Mouse (Mus musculus): ENCODE results near the gene Actn3. TPM values are rescaled to one million over a fixed set of nuclear protein-coding genes. Genes with fewer than 3 reads are reported as not detected.
"Not testable (repeated sequence)": the region's sequence is repeated elsewhere in the genome, so short reads cannot be mapped to it uniquely, and the experiment has no call there.

Gene Actn3
- polyA plus RNA-seq, 1 experiment from 2014 or later: 2.0 TPM

DNA sequence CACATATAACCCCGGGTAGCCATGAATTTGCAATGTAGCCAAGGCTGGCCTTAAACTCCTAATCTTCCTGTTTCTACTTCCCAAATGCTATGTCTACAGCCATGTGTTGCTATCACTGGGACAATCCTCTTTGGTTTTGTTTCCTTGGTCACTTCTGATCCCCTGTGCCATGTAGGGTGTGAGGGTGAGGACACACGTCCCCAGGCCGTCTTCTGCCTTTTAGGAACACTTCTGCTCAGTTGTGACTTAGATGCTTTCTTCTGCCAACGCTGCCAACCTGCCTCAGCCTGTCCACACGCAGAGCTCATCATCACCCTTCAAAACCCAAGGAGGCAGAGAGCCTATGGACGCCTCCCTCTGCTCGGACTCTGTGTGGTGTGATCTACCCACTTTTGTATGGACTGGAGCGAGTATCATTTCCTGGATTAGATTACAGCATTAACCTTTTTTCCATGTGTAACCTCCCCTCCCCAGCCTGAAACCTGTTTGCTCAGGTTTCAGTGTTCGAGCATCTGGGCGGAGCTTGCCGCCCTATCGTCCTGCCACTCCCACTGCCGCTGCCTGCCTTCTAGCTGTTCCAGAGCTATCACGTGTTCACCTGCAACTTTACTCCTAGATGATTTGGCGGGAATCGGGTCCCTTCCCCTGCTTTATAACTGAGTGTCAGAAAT is 49.1 kb downstream of the Actn3 start:
- Histone ChIP-seq H3K27me3 (ENCODE audit: poor library complexity, severe bottlenecking) (no peaks in the 10 kb centered on the region), H3K36me3 (replicated peaks) (peaks cover 40% of the 10 kb centered on the region)

DNA sequence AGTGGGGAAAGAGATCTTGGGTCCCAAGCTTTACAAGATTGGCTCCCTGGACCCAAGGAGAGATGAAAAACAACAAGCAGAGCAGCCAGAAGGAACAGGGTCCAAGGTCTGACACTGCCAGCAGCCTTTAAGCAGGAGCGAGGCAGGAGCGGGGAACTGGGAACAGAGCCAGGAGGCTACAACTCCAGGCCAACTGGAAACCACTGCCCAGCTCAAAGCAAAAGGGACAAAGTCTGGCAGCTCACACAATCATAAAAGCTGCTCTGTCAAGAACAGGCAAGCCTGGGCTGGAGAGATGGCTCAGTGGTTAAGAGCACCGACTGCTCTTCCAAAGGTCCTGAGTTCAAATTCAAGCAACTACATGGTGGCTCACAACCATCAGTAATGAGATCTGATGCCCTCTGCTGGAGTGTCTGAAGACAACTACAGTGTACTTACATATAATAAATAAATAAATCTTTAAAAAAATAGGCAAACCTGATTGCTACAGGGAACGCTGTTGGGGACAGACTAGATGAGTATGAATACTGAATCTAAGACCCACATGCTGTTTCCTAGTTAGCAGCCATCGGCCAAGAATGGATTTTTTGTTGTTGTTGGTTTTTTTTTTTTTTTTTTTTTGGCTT is 56.9 kb downstream of the Actn3 start:
- 91% methylated on average over 5 of the region's 5 CpGs for WGBS
- Histone ChIP-seq H3K4me3 (no peak overlapping the region), H3K4me1 (no peaks in the 10 kb centered on the region), H3K36me3 (replicated peaks) (peaks cover 16% of the 10 kb centered on the region), H3K27me3 (ENCODE audit: poor library complexity, severe bottlenecking) (no peaks in the 10 kb centered on the region; the same call in 1 of the 2 replicates), H3K27ac (no peak overlapping the region), H3K9me3 (peaks cover under 1% of the 10 kb centered on the region; the same call in 1 of the 2 replicates)
- DNase-seq (ENCODE audit: extremely low spot score, low spot score): no peak

More for the DNA sequence above, 49.1 kb downstream of the Actn3 start:
- DNase-seq (ENCODE audit: extremely low spot score, low spot score): no peak
- Histone ChIP-seq H3K27ac (no peak overlapping the region), H3K4me1 (peaks cover 8% of the 10 kb centered on the region), H3K4me3 (no peak overlapping the region), H3K9me3 (no peaks in the 10 kb centered on the region)
- WGBS: 58% methylated on average over 16 of the region's 16 CpGs

DNA sequence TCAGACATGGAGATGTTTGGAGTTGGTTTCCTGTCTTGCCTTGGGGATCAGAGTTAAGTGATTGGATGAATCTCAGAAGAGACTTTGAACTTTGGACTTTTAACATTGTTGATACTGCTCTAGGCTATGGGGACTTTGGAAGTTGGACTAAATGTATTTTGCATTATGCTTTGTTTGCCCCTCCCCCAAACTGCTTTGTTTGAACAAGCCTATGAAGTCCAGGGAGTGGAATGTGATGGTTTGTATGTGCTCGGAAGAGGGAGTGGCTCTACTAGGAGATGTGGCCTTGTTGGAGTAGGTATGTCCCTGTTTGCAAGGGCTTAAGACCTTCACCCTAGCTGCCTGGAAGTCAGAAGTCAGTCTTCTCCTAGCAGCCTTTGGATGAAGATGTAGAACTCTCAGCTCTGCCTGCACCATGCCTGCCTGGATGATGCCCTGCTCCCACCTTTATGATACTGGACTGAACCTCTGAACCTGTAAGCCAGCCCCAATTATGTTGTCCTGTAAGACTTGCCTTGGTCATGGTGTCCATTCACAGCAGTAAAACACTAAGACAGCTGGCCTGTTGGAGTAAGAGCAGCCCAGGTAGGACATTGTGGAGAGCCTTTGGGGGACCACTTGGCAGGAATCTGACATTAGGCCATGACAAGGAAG is 60.4 kb downstream of the Actn3 start:
- Histone ChIP-seq H3K9me3 (peaks cover 6% of the 10 kb centered on the region; the same call in 1 of the 2 replicates), H3K27ac (no peak overlapping the region), H3K36me3 (replicated peaks) (no peaks in the 10 kb centered on the region), H3K4me1 (0 out of 2 replicates have a peak, but pooled peaks cover 1% of the 10 kb centered on the region), H3K4me3 (no peak overlapping the region), H3K27me3 (ENCODE audit: poor library complexity, severe bottlenecking) (no peaks in the 10 kb centered on the region; the same call in 1 of the 2 replicates)
- no peak for DNase-seq (ENCODE audit: extremely low spot score, low spot score)
- 86% methylated on average over 1 of the region's 1 CpGs for WGBS

DNA sequence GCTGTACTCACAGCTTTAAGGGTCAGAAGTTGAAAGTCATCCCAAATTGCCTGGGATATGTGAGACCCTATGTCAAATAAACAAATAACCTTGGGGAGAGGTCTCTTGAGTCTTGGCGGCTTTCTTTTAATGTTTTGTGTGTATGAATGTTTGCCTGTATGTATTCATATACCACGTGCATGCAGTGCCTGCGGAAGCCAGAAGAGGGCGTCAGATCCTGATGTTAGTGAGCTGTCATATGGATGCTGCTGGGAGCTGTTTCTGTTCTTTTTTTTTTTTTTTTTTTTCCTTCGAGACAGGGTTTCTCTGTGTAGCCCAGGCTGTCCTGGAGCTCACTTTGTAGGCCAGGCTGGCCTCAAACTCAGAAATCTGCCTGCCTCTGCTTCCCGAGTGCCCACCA is 64.7 kb downstream of the Actn3 start:
- Histone ChIP-seq H3K27ac (no peak overlapping the region), H3K9me3 (peaks cover 6% of the 10 kb centered on the region; the same call in 1 of the 2 replicates), H3K4me3 (no peak overlapping the region), H3K27me3 (ENCODE audit: poor library complexity, severe bottlenecking) (no peaks in the 10 kb centered on the region; the same call in 1 of the 2 replicates), H3K4me1 (peaks cover 26% of the 10 kb centered on the region), H3K36me3 (replicated peaks) (peaks cover 1% of the 10 kb centered on the region; the same call in 1 of the 2 replicates)
- 75% methylated on average over 6 of the region's 6 CpGs for WGBS
- no peak for DNase-seq (ENCODE audit: extremely low spot score, low spot score)

DNA sequence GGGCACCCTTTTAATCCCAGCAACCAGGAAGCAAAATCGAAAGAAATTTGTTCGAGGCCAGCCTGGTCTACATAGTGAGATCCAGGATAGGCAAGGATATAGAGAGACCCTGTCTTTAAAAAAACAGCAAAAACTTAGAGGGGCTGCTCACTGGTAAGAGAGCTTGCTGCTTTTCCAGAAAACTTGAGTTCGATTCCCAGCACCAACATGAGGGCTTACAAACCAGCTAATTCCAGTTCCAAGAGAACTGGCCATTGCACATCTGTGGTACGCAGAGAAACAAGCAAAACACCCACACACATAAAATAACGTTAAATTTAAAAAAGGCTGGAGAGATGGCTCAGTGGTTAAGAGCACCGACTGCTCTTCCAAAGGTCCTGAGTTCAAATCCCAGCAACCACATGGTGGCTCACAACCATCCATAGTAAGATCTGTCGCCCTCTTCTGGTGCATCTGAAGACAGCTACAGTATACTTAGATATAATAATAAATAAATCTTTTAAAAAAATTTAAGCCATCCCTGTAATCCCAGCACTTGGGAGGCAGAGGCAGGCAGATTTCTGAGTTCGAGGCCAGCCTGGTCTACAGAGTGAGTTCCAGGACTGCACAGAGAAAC is 65.3 kb downstream of the Actn3 start:
- H3K4me3 ChIP-seq: peak overlapping the region; percentile 76
- not testable (repeated sequence) for H3K9me3 ChIP-seq; H3K27me3 ChIP-seq (ENCODE audit: poor library complexity, severe bottlenecking); DNase-seq (ENCODE audit: extremely low spot score, low spot score); H3K36me3 ChIP-seq (replicated peaks)
- H3K27ac ChIP-seq: peak overlapping the region; percentile 95
- WGBS: 76% methylated on average over 8 of the region's 8 CpGs
- peaks cover 27% of the 10 kb centered on the region for H3K4me1 ChIP-seq

DNA sequence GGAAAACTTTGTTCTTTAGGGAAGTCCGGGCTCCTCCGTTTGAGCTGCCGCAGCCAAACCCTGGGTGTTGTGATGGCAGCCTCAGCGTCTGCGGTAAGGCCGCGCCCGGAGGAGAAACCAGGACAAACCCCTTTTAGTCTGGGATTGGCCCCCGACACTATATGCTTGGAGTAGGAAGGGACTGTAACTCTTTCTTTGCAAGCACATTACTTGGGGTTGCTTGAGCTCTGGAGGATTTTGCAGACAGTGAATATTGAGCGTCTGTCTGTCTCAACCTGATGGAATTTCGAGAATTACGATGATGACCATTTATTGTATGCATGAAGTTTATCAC is 65.8 kb downstream of the Actn3 start:
- 7% methylated on average over 12 of the region's 12 CpGs for WGBS
- no peaks in the 10 kb centered on the region for H3K27me3 ChIP-seq (ENCODE audit: poor library complexity, severe bottlenecking)
- H3K9me3 ChIP-seq: peaks cover 6% of the 10 kb centered on the region; the same call in 1 of the 2 replicates
- H3K4me3 ChIP-seq: peak overlapping the region; percentile 76
- DNase-seq (ENCODE audit: extremely low spot score, low spot score): no peak
- H3K36me3 ChIP-seq (replicated peaks): peaks cover 12% of the 10 kb centered on the region
- peak overlapping the region; percentile 95 for H3K27ac ChIP-seq
- H3K4me1 ChIP-seq: peaks cover 27% of the 10 kb centered on the region

Other genes with a start within 250 kb of the Actn3 start
- 2.2 and 3.0 TPM in 2 replicates for gene Gm960, start 179.2 kb downstream of the Actn3 start, polyA plus RNA-seq (2016; fragmentation: Nextera tagmentation; extraction: Ambion mirVana)
- 6.6 and 8.3 TPM in 2 replicates for gene Sptbn2, start 166.7 kb downstream of the Actn3 start, polyA plus RNA-seq (2016; fragmentation: Nextera tagmentation; extraction: Ambion mirVana)
- 104 and 106 TPM in 2 replicates for gene Rbm4b, start 121.4 kb downstream of the Actn3 start, polyA plus RNA-seq (2016; fragmentation: Nextera tagmentation; extraction: Ambion mirVana)
- gene Rbm4, start 84.0 kb downstream of the Actn3 start, polyA plus RNA-seq (2016; fragmentation: Nextera tagmentation; extraction: Ambion mirVana): 94.2 and 96.7 TPM in 2 replicates
- gene Gm21992, start 66.3 kb downstream of the Actn3 start, polyA plus RNA-seq (2016; fragmentation: Nextera tagmentation; extraction: Ambion mirVana): 34.4 and 35.7 TPM in 2 replicates
- gene Rbm14, start 66.3 kb downstream of the Actn3 start, polyA plus RNA-seq (2016; fragmentation: Nextera tagmentation; extraction: Ambion mirVana): 137 and 140 TPM in 2 replicates
- 40.5 and 47.2 TPM in 2 replicates for gene Ccs, start 38.6 kb downstream of the Actn3 start, polyA plus RNA-seq (2016; fragmentation: Nextera tagmentation; extraction: Ambion mirVana)
- gene Ccdc87, start 38.5 kb downstream of the Actn3 start, polyA plus RNA-seq (2016; fragmentation: Nextera tagmentation; extraction: Ambion mirVana): 0.18 TPM in 1 of 2 replicates, not detected in the other
- 21.4 and 25.5 TPM in 2 replicates for gene Ctsf, start 22.8 kb downstream of the Actn3 start, polyA plus RNA-seq (2016; fragmentation: Nextera tagmentation; extraction: Ambion mirVana)
- 11.5 and 13.2 TPM in 2 replicates for gene Zdhhc24, start 759 bp upstream of the Actn3 start, polyA plus RNA-seq (2016; fragmentation: Nextera tagmentation; extraction: Ambion mirVana)
- 8.7 and 9.8 TPM in 2 replicates for gene Bbs1, start 28.7 kb upstream of the Actn3 start, polyA plus RNA-seq (2016; fragmentation: Nextera tagmentation; extraction: Ambion mirVana)
- gene Dpp3, start 50.4 kb upstream of the Actn3 start, polyA plus RNA-seq (2016; fragmentation: Nextera tagmentation; extraction: Ambion mirVana): 193 and 199 TPM in 2 replicates
- 1.4 and 1.7 TPM in 2 replicates for gene Peli3, start 65.2 kb upstream of the Actn3 start, polyA plus RNA-seq (2016; fragmentation: Nextera tagmentation; extraction: Ambion mirVana)
- 153 and 161 TPM in 2 replicates for gene Mrpl11, start 84.2 kb upstream of the Actn3 start, polyA plus RNA-seq (2016; fragmentation: Nextera tagmentation; extraction: Ambion mirVana)
- gene Npas4, start 112.4 kb upstream of the Actn3 start, polyA plus RNA-seq (2016; fragmentation: Nextera tagmentation; extraction: Ambion mirVana): not detected in 2 replicates
- 9.3 and 10.1 TPM in 2 replicates for gene Slc29a2, start 146.0 kb upstream of the Actn3 start, polyA plus RNA-seq (2016; fragmentation: Nextera tagmentation; extraction: Ambion mirVana)
- gene B4gat1, start 160.9 kb upstream of the Actn3 start, polyA plus RNA-seq (2016; fragmentation: Nextera tagmentation; extraction: Ambion mirVana): 36.2 and 38.4 TPM in 2 replicates
- gene AC124502.3, start 161.0 kb upstream of the Actn3 start, polyA plus RNA-seq (2016; fragmentation: Nextera tagmentation; extraction: Ambion mirVana): 2.8 and 3.6 TPM in 2 replicates
- 83.0 and 84.2 TPM in 2 replicates for gene Brms1, start 163.4 kb upstream of the Actn3 start, polyA plus RNA-seq (2016; fragmentation: Nextera tagmentation; extraction: Ambion mirVana)
- 2.7 and 3.7 TPM in 2 replicates for gene Rin1, start 172.6 kb upstream of the Actn3 start, polyA plus RNA-seq (2016; fragmentation: Nextera tagmentation; extraction: Ambion mirVana)
- 15.9 and 17.6 TPM in 2 replicates for gene Cd248, start 190.2 kb upstream of the Actn3 start, polyA plus RNA-seq (2016; fragmentation: Nextera tagmentation; extraction: Ambion mirVana)
- gene Tmem151a, start 207.6 kb upstream of the Actn3 start, polyA plus RNA-seq (2016; fragmentation: Nextera tagmentation; extraction: Ambion mirVana): 0.47 and 1.7 TPM in 2 replicates
- 67.1 and 74.2 TPM in 2 replicates for gene Yif1a, start 210.6 kb upstream of the Actn3 start, polyA plus RNA-seq (2016; fragmentation: Nextera tagmentation; extraction: Ambion mirVana)
- gene Cnih2, start 220.6 kb upstream of the Actn3 start, polyA plus RNA-seq (2016; fragmentation: Nextera tagmentation; extraction: Ambion mirVana): 33.2 and 34.2 TPM in 2 replicates
- 253 and 255 TPM in 2 replicates for gene Rab1b, start 229.2 kb upstream of the Actn3 start, polyA plus RNA-seq (2016; fragmentation: Nextera tagmentation; extraction: Ambion mirVana)
- gene Klc2, start 240.7 kb upstream of the Actn3 start, polyA plus RNA-seq (2016; fragmentation: Nextera tagmentation; extraction: Ambion mirVana): 26.4 and 27.5 TPM in 2 replicates

All from forebrain, embryonic 10.5 days (tissue).